Mouse (Mus musculus): ENCODE measurements at regions not wholly inside any gene's neighbourhood (a gene's known extent, or its start where the extent isn't known, plus 50 kb on each side); places are given as distances from the start of the nearest gene placed in this dataset.

DNA sequence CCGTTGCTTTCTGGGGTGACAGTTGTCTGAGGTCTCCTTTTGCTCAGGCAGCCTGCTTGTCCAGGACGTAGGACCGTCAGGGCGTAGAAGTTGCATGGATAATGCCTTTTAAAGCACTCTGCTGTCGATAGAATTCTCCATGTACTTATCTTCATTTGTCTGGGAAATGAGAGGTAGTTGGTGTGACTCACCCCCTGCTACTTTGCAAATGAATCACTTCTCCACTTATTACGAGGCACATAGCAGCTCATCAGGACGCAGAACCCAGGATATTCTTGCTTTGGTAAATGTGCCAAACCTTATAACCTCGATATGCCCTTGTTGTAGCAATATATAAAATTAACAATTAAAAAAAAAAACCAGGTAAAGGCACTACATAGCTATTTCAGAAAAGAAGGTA is 159.7 kb upstream of the Smlr1 start:
- TF ChIP-seq CTCF (IDR thresholded peaks at IDR 0.05; ENCODE audit: low read depth, low read length) (no peak), POLR2A (IDR thresholded peaks at IDR 0.05; ENCODE audit: extremely low read depth, insufficient read depth, low read length) (no peak)
